Mouse (Mus musculus): ENCODE results near the gene Tpcn1.

Tpcn1 gene

GRCm38 (mm10) chr5:120555871-120556270 lies 32.6 kb downstream of the Tpcn1 start:
- no peak for DNase-seq

GRCm38 (mm10) chr5:120550673-120551072 lies 37.8 kb downstream of the Tpcn1 start:
- no peak for DNase-seq

- DNase-seq = no peak
These were observed 38.3 kb downstream of the Tpcn1 start for GRCm38 (mm10) chr5:120550137-120550536.

GRCm38 (mm10) chr5:120548236-120548850 lies 40.1 kb downstream of the Tpcn1 start:
- DNase-seq = no peak

- DNase-seq = peak in 1 of 2 experiments; percentile 44
These were observed 51.8 kb downstream of the Tpcn1 start for GRCm38 (mm10) chr5:120536632-120537031.

- peak; percentile 60 to 64 for DNase-seq
These were observed 52.4 kb downstream of the Tpcn1 start for GRCm38 (mm10) chr5:120536046-120536445.

GRCm38 (mm10) chr5:120534686-120535075 lies 53.8 kb downstream of the Tpcn1 start:
- no peak for DNase-seq

- no peak for DNase-seq
These were observed 54.3 kb downstream of the Tpcn1 start for GRCm38 (mm10) chr5:120534071-120534685.

- no peak for DNase-seq
These were observed 56.8 kb downstream of the Tpcn1 start for GRCm38 (mm10) chr5:120531631-120532030.

GRCm38 (mm10) chr5:120527296-120527964 lies 61.0 kb downstream of the Tpcn1 start:
- DNase-seq = no peak

- no peak for DNase-seq
These were observed 62.2 kb downstream of the Tpcn1 start for GRCm38 (mm10) chr5:120526311-120526710.

- no peak for DNase-seq
These were observed 62.7 kb downstream of the Tpcn1 start for GRCm38 (mm10) chr5:120525737-120526136.

GRCm38 (mm10) chr5:120524736-120525135 lies 63.7 kb downstream of the Tpcn1 start:
- no peak for DNase-seq

- DNase-seq = peak in 1 of 2 experiments; percentile 52
These were observed 65.8 kb downstream of the Tpcn1 start for GRCm38 (mm10) chr5:120522649-120523048.

- no peak for DNase-seq
These were observed 70.9 kb downstream of the Tpcn1 start for GRCm38 (mm10) chr5:120517552-120517951.

GRCm38 (mm10) chr5:120516221-120516984 lies 72.1 kb downstream of the Tpcn1 start:
- no peak for DNase-seq

- no peak for DNase-seq
These were observed 73.0 kb downstream of the Tpcn1 start for GRCm38 (mm10) chr5:120515451-120515850.

GRCm38 (mm10) chr5:120514754-120515153 lies 73.7 kb downstream of the Tpcn1 start:
- DNase-seq = no peak

GRCm38 (mm10) chr5:120514031-120514677 lies 74.3 kb downstream of the Tpcn1 start:
- DNase-seq = no peak

GRCm38 (mm10) chr5:120512911-120513555 lies 75.4 kb downstream of the Tpcn1 start:
- no peak for DNase-seq

- DNase-seq = no peak
These were observed 76.7 kb downstream of the Tpcn1 start for GRCm38 (mm10) chr5:120511643-120512220.
